Mouse (Mus musculus): ENCODE data around the gene Kif2c.

The Kif2c gene

GRCm38 (mm10) chr4:117113237-117113636 is 69.2 kb downstream of the Kif2c start:
- no peak for DNase-seq

DNA sequence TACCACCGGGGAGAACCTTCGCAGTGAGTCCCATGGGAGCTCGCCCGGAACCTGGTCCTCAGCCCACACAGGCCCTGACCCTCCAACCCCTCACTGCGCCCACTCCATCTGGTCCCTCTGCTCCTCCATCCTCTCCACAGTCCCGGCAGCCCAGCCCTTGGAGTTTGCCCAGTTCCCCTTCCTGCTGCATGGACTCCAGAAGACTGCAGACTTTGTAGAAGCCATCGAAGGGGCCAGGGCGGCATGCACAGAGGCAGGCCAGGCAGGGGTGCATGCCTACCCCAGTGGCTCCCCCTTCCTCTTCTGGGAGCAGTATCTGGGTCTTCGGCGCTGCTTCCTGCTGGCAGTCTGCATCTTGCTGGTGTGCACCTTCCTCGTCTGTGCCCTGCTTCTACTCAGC is 71.5 kb downstream of the Kif2c start:
- DNase-seq: no peak

DNA sequence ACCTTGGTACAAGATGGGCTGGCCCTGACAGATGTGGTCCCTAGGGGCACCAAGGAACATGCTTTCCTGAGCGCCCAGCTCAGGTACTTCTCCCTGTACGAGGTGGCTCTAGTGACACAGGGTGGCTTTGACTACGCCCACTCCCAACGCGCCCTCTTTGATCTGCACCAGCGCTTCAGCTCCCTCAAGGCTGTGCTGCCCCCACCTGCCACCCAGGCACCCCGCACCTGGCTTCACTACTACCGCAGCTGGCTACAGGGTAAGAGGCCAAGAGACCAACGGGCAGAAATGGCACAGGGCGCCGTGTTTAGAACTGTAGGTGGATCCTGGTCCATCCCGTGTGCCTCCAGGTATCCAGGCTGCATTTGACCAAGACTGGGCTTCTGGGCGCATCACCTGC is 72.2 kb downstream of the Kif2c start:
- DNase-seq: no peak
